Mouse (Mus musculus) cerebral cortex, adult 2 months (tissue): ENCODE measurements around the gene Stat5a.

Experiments
- WGBS: fragments of 180-500 bp; shearing (Covaris S2); methylation state at CpG from one replicate; pipeline ENCODE4 v1.1.7; 2018; 5-methylcytosine and 5-hydroxymethylcytosine counted together

Gene Stat5a

DNA sequence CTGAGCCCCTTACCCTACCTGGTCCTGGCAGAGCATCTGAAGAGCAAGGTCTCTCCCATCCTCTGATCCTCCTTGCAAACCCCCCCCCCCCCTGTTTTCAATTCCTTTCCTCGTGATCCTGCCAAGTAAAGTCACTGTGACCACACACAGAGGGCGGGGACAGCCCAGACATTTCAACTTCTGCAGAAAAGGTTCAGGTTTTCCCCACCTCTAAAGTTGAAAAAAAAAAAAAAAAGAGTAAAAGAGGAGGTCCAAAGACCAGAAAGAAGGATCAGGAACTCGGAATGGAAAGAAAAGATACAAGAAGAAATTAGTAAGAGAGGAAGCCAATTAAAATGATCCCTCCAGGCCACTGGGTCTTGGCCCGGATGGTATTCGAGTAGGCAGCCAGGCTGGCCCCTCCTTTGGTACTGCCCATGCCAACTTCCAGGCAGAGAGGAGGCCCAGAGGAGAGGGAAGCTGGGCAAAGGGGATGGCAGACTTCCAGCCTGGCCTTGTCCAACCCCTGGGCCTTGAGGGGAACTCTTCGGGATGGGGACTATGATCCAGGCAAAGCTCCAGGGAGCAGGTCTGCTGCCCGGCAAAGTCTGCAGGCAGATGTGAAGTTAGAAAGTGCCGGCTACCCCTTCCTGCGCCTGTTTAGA lies at the start of gene Stat5a:
Stat5a (plus strand) TSS at position 417 of the 644 bp plus-strand sequence.
- WGBS, result 50% methylated on average over 9 of the region's 9 CpGs

DNA sequence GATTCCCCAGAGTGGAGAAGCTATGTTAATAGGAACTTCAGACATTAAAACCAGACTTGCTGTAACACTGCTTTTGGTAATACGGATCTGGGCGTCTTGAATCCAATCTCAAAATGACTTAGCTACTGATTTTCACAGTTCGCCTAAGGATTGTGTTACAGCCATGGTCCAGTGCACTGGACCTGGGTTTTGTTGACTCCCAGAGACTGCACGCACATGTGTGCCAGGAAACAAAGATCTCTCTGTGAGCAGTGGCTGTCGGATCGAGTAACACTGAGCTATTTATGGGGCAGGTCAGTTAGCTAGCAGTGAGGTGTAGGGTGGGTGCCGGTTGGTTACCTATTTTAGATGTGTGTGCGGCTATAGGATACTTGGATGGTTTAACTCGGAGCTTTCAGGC lies 48.6 kb upstream of the Stat5a start:
- 82% methylated on average over 9 of the region's 9 CpGs for WGBS

DNA sequence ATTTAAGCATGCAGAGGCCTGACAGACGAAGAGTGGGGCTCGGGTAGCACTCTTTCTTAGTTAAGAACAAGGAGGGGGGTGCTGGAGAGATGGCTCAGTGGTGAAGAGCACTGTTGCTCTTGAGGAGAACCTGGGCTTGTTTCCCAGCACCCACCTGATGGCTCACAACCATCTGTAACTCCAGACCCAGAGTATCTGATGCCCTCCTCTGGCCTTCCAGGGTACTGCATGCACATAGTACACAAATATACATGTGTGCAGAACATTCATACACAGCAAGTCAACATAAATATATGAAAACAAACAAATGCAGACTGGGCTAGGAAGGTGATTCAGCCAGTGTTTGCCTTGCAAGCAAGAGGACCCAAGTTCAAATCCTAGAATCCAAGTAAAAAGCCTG lies 48.0 kb upstream of the Stat5a start:
- WGBS, result 85% methylated on average over 2 of the region's 2 CpGs

DNA sequence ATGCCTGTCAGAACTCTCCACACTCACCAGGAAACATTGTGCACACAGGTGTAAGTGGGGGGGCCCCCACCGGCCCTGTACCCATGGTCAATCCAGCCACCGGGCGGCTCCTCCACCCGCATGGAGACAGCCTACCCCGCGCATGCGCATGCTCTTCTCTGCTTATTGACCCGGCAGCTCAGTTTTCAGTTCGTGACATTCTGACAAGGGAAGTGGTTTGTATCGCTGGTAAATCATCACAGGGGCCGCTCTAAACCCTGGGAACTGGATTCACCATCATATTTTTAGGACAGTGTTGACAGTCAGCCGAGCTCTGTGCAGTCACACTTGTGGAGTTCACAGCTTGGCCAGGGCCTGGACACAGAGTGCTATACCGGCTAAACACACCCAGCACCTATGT lies 44.7 kb upstream of the Stat5a start:
- 81% methylated on average over 13 of the region's 13 CpGs for WGBS

DNA sequence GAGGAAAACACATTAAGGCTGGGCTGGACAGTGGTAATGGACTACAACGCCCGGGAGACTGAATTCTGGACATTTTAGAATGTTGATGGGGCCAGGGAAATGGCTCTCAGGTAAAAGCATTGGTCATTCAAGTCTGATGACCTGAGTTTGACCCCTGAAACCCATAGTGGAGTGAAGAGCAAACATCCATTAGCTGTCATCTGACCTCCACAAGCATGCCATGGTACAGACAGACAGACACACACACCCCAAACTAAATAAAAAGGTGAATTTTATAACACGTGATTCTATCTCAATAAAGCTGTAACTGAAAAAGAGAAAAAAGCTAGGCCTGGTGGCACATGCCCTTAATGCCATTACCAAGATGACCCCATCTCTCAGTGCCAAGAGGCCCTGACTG lies 42.8 kb upstream of the Stat5a start:
- 94% methylated on average over 3 of the region's 3 CpGs for WGBS

DNA sequence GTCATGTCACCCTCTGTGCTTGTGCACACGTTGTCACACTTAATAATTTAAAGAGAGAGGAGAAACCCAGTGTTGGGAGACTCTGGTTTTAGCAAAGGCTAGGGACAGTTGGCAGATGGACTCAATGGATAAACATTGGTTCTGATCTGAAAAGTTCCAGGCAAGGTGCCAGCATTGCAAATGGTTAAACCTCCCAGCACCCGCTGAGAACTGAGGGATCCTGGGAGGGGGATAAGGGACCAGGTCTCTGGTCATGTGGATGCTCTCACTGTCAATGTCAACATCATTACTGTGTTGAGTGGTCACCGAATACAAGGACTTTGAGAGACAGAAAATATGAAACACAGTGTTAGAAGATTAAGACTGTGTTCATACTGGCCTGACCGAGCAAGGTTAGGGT lies 42.4 kb upstream of the Stat5a start:
- 76% methylated on average over 4 of the region's 4 CpGs for WGBS

DNA sequence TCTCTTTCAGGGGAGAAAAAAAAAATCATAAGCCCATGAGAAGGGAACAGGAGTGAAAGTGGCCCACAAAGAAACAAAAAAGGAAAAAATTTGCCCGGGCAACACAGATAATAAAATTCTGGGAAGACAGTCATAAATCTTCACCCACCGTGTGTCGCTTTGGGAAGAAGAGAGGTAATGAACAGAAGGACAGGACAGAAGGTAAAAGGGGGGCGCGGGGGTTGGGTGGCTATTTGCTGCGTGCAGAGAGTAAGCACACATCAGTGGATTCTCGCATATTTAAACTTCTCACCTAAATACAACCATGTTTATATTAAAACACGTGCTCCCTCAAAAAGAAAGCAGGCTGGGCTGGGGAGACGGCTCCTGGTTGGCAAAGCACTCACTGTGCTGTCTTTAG lies 41.8 kb upstream of the Stat5a start:
- 80% methylated on average over 9 of the region's 9 CpGs for WGBS

DNA sequence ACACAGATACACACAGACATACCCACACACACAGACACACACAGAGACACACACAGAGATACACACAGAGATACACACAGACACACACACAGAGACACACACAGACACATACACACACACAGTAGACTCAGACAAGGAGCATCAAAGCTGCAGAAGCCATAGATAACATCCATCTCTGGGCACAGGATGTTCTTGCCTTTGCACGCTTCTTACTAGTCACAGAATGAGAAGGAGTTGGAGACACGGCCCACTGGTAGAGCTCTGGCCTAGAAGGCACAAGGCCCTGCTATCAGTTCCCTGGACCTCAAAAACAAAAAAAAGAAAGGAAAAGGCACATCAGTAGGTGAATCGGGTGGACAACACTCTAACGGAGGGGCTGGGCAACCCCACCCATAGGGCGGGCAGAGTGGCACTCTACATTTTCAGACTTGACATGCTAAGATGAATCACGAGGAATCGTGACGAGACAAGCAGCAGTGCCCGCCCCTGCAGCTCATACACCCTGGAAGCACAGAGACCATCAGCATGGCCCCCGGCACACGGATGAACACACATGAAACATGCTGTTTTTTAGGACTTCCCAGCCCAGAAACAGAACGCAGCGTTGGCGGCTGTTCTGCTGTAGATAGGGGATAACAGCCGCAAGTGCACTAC lies 40.7 kb upstream of the Stat5a start:
- 95% methylated on average over 15 of the region's 15 CpGs for WGBS

DNA sequence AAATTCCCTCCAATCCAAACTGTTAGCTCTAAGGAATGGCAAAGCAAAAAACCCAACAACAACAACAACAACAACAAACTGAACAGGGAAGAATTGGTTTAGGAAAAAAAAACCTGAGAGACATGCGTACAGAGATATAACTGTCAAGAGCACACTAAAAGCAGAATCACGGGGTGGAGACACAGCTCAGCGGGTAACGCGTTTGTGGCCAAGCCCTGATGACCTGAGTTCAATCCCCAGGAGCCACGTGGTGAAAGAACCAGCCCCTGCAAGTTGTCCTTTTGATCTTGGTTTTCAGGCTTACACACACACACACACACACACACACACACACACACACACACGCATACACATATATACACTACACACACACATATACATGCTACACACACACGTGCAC lies 40.1 kb upstream of the Stat5a start:
- WGBS, result 89% methylated on average over 8 of the region's 8 CpGs

DNA sequence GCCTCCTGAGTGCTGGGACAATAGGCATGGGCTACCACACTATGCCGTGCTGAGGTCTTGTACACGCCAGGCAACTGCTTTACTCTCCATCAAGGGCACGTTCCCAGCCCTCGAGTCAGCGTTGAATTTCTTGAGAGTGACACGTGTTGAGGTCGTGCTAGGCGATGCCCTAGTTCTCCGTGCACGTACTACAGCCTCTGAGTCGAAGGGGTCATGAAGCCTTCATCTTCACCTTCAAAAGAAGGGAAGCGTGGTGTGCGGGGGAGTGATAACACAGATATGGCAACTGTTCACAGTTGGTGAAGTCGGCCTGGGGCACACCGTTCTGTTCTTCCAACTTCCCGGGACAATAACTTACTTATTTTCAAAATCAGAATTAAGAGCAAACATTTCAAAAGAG lies 39.5 kb upstream of the Stat5a start:
- WGBS, result 91% methylated on average over 16 of the region's 16 CpGs

DNA sequence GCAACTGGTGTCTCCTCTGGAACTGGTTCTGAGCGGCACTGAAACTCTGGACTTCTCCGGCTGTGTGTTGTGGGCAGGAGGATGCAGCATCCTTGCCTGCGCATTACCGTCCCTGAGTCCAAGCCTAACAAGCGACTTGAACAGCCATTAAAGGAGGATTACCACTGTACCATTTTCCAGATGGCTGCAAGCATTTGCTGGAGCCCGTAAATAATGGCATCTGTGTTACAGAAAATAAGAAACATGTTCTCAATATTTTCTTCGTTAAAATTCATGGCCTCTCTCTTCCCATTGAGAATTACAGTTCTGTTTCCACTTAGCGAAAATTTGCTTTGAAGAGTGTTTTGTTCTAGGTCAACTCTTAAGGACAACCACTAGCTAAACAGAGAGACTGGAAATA lies 39.1 kb upstream of the Stat5a start:
- WGBS, result 71% methylated on average over 8 of the region's 8 CpGs

DNA sequence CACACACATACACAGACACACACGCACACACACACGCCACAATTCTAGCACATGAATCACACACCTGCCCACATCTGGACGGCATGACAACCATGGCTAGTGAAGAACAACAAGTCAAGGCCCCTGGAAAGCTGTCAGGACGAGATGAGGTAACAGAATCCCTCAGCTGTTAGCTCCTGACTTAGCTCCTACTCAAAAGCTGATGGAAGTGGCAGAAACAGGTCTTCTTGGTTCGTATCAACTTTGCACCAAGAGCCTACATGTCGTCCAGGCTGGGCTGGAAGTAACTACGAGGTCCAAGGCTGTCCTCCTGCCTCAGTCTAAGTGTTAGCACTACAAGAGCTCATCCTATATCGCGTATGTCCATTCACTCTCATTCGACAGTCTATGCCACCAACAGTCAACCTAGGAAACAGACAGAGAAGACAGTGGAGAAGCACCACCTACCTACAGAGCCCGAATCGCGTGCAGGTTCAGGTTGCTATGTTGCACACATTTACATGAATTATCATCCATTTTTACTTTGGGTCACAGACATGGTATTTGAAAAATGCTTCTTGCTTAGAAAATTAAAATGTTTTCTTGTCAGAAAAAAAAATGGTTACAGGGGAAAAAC lies 37.4 kb upstream of the Stat5a start:
- WGBS, result 91% methylated on average over 13 of the region's 13 CpGs

DNA sequence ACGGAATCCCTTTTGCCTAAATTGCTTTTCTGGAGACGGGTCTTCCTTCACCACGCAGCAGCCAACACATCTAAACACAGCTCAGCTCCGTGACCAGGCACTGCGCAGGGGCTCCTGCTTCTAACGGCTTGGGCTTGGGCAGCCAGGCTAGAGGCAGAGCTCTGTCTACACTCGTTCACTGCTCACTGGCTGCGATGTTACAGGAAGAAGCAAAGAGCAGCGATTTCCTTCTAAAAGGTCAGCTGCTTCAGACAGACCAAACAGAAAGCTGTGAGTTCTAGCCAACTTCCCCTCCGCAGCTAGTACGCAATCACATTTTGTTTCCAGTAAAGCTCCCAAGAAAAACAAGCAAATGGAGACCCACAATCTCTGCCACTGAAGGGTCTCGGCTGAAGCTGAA lies 36.8 kb upstream of the Stat5a start:
- 71% methylated on average over 12 of the region's 12 CpGs for WGBS

DNA sequence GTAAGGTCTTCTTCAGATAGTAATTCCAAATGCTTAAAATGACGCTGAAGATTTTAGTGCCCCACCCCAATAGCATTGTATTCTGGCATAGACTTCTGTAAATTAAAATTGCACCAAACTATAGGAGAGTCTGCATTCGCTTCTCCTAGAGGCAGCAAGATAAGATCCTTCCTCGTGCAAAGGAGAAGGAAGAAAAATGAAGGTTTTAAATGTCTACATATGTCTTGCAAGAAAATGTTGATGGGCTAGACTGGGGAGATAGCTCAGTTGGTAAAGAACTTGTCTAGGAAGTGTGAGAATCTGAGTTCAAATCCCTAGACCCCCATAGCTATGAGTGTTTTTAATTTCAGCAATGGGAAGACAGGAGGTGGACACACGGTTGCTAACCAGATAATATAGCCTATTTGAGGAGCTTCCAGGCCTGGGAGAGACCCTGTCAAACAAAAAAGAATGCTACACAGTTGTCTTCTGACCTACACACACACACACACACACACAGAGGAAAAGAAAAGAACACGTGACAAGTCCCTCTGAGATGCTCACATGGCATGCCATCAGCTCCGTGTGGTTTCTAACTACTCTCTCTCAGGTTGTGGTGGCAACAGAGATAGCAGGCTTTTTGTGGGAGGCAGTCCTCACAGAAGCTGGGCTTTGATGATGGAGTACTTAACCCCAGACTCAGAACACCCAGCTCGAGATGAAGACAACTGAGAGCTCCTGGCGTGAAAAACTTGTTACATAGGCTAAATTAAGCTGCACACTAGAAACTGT lies 35.4 kb upstream of the Stat5a start:
- 57% methylated on average over 8 of the region's 8 CpGs for WGBS

DNA sequence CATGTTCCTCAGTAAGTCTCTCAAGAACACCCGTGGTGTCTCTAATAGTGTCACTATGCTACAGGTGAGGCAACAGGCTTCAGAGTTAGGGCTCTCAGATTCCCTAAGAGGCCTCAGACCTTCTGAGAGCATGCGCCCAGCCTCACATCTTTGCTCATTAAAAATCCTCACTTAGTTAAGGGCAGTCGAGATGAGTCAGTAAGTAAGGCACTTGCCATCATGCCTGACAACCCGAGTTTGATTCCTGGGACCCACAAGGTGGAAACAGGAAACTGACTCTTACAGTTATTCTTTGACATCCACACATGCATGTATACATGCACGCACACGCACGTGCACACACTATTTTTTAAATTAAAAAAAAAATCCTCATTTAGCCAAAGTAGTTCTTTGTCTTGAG lies 34.7 kb upstream of the Stat5a start:
- WGBS, result 82% methylated on average over 7 of the region's 7 CpGs

DNA sequence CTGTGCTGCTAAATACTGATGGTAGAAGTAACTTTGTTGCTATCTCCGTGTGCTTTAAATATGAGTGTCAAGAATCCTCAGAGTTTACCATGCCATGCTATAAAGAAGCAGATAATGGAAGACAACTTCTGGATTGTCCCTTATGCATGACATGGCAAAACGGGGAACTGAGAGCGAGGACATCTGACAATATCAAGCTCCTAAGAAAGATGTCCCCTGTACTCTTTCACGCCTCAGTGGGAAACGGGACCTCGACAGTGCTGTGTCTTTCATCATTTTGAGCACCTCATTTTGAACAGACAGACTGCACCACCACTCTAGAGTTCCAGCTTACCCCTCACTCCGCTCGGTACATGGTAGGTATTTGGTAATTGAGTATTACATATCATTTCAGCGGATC lies 33.7 kb upstream of the Stat5a start:
- 83% methylated on average over 9 of the region's 9 CpGs for WGBS

DNA sequence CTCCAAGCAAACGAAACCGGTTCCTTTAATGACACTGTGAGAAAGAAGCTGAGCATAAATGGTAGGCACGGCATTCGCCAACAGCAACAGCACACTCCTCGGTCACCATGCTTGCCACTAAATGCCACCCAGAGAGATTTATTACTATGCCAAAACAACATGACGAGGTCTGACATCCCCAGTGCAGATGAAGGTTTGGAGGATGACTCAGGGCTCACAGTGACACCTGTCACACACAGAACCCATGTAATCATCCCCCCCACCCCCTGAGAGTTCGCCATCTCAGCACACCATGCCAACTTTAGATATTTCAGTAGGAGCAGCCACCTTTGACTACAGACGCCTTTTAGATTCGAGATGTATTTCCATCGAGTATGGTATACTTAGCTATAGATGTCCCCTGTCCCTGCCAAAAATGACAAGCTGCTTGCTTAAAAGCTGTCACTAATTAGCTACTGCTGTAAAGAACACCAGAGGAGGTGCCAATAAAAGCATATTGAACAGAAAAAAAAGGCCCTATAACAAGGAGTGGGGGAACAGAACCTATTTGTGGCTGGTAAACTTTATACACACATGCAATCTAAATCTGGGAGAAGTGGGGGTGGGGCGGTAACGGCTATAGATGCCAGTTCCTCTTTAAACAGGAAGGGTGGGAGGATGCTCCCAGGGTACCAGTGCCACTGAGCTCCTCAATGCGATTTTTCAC lies 32.8 kb upstream of the Stat5a start:
- 37% methylated on average over 13 of the region's 13 CpGs for WGBS

DNA sequence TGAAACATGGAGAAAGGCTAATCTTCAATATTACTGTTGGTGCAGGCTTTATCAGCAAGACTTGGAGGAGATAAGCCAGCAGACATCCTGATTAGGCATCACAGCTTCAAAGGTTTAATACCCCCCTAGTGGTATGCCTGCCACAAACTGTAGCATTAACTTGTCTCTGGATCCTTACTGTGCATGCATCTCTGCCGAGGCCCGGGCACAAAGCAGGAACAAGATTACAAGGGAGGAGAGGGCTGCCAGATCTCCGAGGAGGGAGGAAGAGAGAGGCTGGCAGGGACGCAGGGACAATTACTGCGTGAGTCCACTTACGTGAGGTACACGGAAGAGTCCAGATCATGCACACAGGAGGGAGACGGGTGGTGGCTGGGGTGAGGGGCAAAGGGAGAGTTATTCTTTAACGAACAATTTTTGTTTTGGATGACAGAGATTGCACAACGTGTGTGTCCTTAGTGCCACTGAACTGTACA lies 30.4 kb upstream of the Stat5a start:
- WGBS, result 60% methylated on average over 10 of the region's 10 CpGs

DNA sequence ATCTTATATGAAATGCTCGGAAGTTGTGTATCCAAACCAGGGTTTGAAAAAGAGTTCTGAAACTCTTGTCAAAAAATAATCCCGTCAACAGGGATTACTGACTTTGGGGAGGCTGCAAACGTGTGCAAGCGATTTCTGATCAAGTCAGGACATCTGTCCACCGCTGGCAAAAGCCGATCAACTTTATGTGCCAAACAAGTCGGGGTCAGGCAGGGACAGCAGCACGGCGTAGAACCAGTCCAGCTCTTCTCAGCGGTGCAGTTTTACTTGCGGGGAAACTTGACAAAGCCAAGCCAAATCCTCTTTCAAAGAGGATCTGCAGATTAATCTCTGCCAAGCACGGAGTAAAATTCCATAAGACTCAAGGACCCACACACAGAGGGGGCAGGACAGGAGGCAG lies 29.5 kb upstream of the Stat5a start:
- WGBS, result 60% methylated on average over 12 of the region's 12 CpGs

DNA sequence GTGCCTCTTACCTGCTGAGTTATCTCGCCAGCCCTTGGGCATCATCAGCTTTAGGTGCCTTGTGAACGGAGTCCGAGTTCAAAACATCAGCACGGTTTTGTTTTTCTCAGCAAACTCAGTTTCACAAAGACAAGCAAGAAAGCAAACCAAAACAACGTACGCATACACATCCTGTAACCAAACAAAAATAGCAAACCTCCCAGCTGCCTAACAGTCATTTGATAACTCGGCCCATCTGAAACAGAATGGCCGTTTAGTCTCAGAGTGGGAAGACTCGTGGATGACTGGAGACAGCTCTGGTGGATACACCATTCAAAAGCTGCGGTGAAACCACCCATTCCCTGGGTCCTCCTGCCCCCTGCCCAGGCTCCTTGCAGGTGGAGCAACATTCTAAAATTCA lies 27.8 kb upstream of the Stat5a start:
- WGBS, result 60% methylated on average over 10 of the region's 10 CpGs

DNA sequence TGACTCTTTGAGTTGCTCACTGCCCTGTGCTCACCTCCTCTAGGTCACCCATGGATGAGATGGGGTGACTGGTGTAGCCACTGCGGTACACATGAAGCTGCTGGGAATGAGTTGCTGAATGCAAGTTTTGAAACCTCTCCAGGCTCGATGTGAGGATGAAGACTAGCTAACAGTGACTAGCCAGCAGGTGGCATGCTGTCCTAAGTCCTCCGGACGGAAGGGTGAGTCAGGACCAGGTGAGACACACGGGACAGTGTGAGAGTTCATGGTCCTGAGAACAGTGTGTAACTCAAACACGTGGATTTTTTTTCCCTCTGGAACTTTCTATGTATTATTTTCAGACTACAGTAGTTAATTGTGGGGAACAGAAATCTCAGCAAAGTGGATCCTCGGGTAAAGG lies 25.7 kb upstream of the Stat5a start:
- WGBS, result 75% methylated on average over 7 of the region's 7 CpGs
